Mouse (Mus musculus) inflammation-experienced regulatory T-cells, adult 6 months (primary cell): ENCODE data around the gene Mras. TPM values are rescaled to one million over a fixed set of nuclear protein-coding genes. Genes with fewer than 3 reads are reported as not detected.

Experiments
- ATAC-seq: one replicate; pipeline ENCODE4 v1.8.0; 2017
- polyA plus RNA-seq, 3 experiments: library from polyadenylated mRNA; unstranded; fragments of 100-300 nt; shearing (Covaris generic); gene quantifications; one replicate each; pipeline ENCODE4 v1.2.1; 2017

Mras gene
- under 1 TPM in 1 of 3 experiments, not detected in 2; 0.32 TPM for polyA plus RNA-seq

- no peak for ATAC-seq
Observed at GRCm38 (mm10) chr9:99437031-99437764, at the start of gene Mras. Gene Mras (minus strand): TSS chr9:99437381.

GRCm38 (mm10) chr9:99485144-99485543 is 48.0 kb upstream of the Mras start:
- ATAC-seq: no peak

- no peak for ATAC-seq
Observed at GRCm38 (mm10) chr9:99484632-99485031, 47.5 kb upstream of the Mras start.

GRCm38 (mm10) chr9:99483191-99483590 is 46.0 kb upstream of the Mras start:
- no peak for ATAC-seq

GRCm38 (mm10) chr9:99480764-99481163 is 43.6 kb upstream of the Mras start:
- no peak for ATAC-seq

DNA sequence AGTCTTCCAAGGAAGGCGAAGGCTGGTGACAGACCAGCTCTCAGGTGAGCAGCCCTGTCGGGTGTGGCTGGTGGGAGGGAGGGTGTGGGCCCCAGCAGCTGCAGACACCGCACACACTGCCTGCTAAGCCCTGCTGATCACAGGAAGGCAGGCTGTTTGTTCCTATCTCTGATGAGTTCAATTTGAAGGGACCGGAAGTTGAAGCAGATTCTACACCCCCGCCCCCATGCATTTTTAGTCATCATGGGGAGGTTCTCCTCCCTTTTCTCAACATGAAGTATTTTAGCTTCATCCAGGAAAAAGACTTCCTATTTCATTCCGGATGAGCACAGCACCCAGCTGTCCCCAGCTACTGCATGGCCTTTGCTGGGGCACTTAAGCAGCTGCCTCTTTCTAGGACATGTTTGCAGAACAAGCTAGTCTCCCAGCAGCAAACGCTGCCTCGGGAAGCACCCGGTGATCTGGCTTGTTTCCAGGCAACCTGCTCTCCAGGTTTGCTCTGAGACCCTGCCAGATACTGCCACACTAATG is 42.1 kb upstream of the Mras start:
- ATAC-seq: peak; percentile 84

DNA sequence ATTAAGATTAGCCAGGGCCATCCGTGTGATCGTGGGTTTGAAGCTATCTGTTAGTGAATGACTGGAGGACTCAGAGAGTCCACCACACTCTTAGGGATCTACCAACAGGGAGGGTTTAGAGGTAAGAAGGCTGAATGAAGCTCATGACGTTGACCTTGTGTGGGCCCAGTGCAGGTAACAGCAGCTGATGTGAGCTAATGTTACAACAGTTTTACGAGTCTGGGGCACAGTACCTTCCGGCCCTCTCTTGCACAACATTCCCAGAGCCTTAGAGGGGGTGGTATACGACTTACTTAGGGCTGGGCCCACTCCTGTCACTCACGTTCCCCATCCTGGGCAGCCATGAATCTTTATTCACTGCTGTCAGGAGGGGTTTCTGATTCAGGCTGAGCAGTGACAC is 34.2 kb upstream of the Mras start:
- ATAC-seq: no peak

DNA sequence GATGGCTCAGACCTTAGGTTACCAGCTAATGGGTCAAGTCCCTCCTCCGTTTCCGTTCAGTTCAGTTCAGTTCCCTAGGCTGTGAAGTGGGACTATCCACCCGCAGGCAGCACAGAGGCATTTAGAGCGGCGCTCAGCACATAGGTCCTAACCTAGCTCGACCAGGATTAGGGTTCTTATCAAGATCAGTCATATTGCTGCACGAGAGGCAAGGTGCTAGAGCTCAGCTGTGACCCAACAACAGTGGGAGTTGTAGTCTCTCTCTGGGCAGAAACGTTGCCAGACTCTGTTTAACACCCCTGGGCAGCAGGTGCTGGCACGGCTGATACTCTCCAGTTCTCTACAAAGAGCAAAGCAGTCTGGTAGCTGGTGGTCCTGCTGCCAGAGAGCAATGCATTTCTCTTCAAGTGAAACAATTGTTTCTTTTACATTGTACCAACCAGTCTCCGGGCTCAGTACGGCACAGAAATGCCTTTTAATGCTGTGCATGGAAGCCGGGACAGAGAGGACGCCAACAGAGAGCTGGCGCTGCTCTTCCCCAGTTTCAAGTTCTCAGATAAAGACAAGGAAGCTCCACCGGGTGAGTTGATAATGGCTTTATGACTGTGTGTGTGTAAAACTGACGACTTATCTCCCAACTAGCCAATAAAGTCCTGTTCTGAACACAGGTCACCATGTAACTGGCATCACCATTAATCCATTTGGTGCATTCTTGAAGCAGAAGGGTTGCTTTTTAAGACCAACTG is 33.3 kb upstream of the Mras start:
- no peak for ATAC-seq

DNA sequence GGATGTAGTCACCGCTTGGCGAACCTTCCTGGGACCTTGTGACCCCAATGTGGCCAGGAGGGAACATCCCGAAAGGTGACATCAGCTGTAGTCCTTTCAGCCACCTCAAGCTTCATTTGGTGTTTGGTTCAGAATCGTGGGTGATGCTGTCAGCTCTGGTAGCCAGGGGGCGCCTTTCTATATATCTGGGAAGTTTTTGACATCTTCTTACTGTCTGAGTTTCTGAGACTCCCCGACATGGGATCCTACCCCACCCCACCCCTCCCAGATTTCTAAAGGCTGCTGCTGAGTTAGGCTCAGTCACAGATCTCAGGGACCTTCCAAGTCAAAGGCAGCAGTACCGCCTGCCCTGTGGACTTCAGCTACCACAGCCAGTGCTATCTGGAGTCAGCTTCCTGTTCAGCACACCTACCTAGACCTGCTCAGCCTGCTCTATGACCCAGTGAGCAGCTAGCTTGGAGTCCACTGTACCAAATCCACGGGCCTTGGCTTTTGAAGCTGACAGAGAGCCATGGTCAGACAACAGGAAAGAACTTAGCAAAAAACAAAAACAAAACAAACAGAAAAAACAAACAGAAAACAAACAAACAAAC is 32.6 kb upstream of the Mras start:
- no peak for ATAC-seq

GRCm38 (mm10) chr9:99468572-99468971 is 31.4 kb upstream of the Mras start:
- no peak for ATAC-seq

GRCm38 (mm10) chr9:99464876-99465275 is 27.7 kb upstream of the Mras start:
- ATAC-seq: no peak

- ATAC-seq: no peak
Observed at GRCm38 (mm10) chr9:99459730-99460129, 22.5 kb upstream of the Mras start.

DNA sequence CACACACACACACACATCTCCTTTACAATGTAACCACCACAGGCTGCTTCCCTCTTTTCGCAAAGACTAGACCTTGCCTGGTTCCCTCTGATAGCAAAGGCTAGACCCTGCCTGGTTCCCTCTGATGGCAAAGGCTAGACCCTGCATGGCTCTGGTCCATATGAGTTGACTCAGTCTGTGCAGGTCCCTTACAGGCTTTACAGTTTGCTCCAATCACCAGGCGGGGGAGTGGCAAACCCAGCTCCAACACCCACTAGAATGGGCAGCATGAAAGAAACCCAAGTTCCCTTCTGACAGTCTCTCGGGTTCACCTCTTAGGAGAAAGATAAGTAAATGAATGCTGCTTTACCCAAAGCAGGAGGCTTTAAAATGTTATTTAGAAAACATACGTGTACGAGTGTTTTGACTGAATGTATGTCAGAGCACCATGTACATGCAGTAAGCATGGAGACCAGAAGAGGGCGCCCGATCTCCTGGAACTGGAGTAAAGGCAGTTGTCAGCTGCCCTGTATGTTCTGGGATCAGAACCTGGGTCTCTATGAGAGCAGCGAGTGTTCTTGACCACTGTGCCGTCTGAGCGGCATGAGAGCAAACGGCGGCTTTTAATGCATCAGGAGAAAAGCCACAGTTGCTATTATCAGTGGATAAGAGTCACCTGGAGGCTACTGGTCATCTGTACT is 21.5 kb upstream of the Mras start:
- no peak for ATAC-seq

DNA sequence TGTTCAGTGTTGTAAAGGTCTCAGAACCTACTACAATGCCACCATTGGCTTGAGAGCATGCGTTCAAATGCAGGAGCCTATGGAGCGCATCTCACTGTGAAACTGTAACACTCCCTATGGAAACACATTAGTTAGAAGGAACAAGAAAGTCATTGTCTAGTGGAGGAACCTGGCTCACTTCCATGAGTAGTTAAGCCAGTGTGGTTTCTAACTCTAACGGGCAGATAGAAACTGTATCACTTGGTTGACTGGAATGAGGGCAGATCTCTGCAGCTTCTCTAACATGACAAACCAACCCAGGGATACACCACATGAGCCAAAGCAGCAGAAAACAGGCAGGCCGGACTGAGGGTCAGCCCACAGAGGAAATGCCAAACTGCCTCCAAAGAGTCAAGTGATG is 17.0 kb upstream of the Mras start:
- ATAC-seq: no peak

- no peak for ATAC-seq
Observed at GRCm38 (mm10) chr9:99451161-99451560, 14.0 kb upstream of the Mras start, which contains the start of gene Nme9. Gene Nme9 (plus strand): TSS chr9:99451475.

DNA sequence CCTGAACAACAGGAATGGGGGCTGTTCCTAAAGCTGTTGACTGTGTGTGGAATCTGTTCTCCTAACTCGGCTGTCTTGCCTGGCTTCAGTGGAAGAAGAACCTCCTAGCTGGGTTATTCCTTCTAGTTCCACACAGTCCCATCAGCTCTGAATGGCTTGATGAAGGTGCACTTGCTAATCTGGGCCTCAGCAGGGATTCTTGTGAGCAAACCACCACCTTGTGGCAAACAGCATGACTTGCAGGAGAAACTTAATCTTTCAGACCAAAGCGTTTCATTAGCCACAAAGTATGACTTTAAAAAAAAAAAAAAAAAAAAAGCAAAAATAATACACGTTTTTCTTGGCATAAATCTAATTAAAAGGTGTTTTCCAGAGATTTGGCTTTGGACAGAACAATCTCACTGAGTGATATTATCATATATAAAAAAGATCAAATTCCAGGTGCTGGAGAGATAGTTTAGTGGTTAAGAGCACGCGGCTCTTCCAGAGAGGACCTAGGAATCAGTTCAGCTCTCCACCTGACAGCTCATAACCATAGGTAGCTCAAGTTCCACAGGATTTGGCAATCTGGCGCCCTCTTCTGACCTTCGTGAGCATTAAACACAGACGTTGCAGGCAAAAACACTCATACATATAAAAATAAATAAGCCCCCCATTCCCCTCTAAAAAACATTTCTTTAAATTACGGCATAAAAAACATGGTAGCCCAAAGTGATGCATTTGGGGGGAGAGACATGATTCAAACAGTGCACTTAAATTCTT is 12.9 kb upstream of the Mras start:
- no peak for ATAC-seq

DNA sequence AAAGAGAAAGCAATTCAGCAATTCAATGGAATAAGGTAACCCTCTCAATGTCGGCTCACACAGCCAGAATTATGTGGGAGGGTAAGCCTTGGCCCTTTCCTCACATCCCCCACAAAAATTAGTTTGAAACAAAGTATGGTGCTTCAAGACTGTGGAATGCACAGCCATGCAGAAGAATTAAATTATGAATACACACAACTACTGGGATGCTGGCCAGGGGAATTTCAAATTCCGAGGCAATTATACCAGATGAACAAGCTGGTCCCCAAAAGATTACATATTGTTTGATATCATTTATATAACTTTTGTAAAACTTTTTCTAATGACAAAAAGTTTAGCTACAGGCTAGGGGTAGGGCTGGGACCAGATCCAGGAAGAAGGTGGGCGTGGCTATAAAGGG is 10.1 kb upstream of the Mras start:
- no peak for ATAC-seq

GRCm38 (mm10) chr9:99446259-99446658 is 9.1 kb upstream of the Mras start:
- ATAC-seq: no peak

DNA sequence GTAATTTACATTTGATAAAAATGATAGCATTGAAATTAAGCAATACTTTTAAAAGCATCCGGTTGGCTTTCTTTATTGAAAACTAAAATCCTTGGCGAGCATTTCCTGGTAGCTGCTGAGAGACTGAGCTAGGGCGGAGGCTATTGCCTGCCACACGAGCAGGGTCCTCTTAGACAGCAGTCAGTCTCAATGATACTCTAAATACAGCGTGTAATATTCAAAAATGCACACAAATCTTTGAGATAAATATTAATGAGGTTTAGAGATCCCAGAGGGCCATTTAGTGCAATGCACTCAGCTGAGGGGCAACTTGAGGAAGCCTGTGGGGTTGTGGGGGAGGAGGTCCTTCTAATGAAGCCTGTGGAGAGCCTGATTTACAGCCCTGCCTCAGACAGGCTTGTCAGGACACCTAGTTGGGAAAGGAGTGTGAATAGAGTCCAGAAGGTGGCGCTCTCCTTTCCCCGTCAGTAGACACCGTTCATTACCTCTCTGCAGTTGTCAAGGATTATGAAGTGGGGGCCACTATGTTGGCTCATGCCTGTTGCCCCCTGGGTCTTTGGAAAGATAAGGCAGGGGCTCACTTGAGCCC is 7.5 kb upstream of the Mras start:
- ATAC-seq: no peak

DNA sequence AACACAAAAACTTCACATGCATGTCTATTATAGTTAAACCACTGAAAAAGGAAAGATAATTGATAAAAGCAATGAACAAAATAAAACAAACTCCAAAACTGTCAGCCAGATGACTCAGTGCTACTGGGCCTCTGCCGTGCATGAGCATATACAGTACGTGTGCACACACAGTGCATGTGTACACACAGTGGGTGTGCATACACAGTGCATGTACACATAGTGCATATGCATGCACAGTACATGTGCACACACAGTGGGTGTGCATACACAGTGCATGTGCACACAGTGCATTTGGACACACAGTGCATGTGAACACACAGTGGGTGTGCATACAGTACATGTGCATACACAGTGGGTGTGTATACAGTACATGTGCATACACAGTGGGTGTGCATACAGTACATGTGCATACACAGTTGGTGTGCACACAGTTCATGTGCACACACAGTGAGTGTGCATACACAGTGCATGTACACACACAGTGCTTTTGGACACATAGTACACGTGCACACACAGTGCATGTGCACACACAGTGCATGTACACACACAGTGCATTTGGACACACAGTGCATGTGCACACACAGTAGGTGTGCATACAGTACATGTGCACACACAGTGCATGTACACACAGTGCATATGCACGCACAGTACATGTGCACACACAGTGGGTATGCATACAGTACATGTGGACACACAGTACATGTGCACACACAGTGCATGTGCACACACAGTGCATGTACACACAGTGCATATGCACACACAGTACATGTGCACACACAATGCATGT is 4.7 kb upstream of the Mras start:
- no peak for ATAC-seq

DNA sequence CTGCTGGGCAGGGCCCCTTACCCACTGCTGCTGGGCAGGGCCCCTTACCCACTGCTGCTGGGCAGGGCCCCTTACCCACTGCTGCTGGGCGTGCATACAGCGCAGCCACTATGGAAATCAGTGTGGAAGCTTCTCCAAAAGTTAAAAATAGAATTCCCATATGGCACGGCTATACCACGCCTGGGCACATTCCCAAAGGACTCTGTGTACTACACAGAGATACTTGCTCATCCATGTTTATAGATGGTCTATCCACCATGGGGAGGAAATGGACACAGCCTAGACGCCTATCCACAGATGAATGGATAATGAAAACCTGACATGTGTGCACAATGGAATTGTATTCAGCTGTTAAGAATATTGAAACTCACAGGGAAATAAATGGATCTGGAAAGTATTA is 3.8 kb upstream of the Mras start:
- ATAC-seq: no peak
